Mouse (Mus musculus): Measurements from ENCODE around the gene Nox1.
"Not testable (repeated sequence)": the region's sequence is repeated elsewhere in the genome, so short reads cannot be mapped to it uniquely, and the experiment has no call there.

The Nox1 gene

GRCm38 (mm10) chrX:134221856-134222255 is at the start of gene Nox1:
TSS of gene Nox1 (minus strand) at chrX:134221956.
- DNase-seq, result no peak

GRCm38 (mm10) chrX:134262129-134262528 is 40.4 kb upstream of the Nox1 start:
- DNase-seq, result no peak

GRCm38 (mm10) chrX:134261191-134261590 is 39.4 kb upstream of the Nox1 start:
- no peak for DNase-seq

- DNase-seq, result peak in 1 of 2 experiments; percentile 1
Measured at GRCm38 (mm10) chrX:134248202-134248601, 26.4 kb upstream of the Nox1 start.

GRCm38 (mm10) chrX:134245946-134246345 is 24.2 kb upstream of the Nox1 start:
- DNase-seq, result no peak

GRCm38 (mm10) chrX:134238266-134238665 is 16.5 kb upstream of the Nox1 start:
- no peak for DNase-seq

- DNase-seq, result no peak
Measured at GRCm38 (mm10) chrX:134233048-134233447, 11.3 kb upstream of the Nox1 start.

- DNase-seq, result no peak
Measured at GRCm38 (mm10) chrX:134220618-134221017, 1.1 kb downstream of the Nox1 start.

GRCm38 (mm10) chrX:134218161-134218560 is 3.6 kb downstream of the Nox1 start:
- DNase-seq, result no peak

- DNase-seq, result no peak
Measured at GRCm38 (mm10) chrX:134211151-134211642, 10.6 kb downstream of the Nox1 start.

- no peak for DNase-seq
Measured at GRCm38 (mm10) chrX:134208491-134208890, 13.3 kb downstream of the Nox1 start.

- DNase-seq, result not testable (repeated sequence)
Measured at GRCm38 (mm10) chrX:134187201-134187600, 34.6 kb downstream of the Nox1 start, which contains the start of gene Arl13a. TSS of gene Arl13a (plus strand) at chrX:134187501.

- no peak for DNase-seq
Measured at GRCm38 (mm10) chrX:134174699-134175098, 47.1 kb downstream of the Nox1 start.

- no peak for DNase-seq
Measured at GRCm38 (mm10) chrX:134170584-134170983, 51.2 kb downstream of the Nox1 start.

- no peak for DNase-seq
Measured at GRCm38 (mm10) chrX:134163484-134163883, 58.3 kb downstream of the Nox1 start.

- DNase-seq, result peak in 1 of 2 experiments; percentile 4
Measured at GRCm38 (mm10) chrX:134162826-134163225, 58.9 kb downstream of the Nox1 start.

- peak; percentile 2 to 9 for DNase-seq
Measured at GRCm38 (mm10) chrX:134162043-134162720, 59.6 kb downstream of the Nox1 start, which contains the start of gene Xkrx. TSS of gene Xkrx (minus strand) at chrX:134162076.

- no peak for DNase-seq
Measured at GRCm38 (mm10) chrX:134160442-134160841, 61.3 kb downstream of the Nox1 start.

- DNase-seq, result no peak
Measured at GRCm38 (mm10) chrX:134158151-134158550, 63.6 kb downstream of the Nox1 start.

GRCm38 (mm10) chrX:134141986-134142385 is 79.8 kb downstream of the Nox1 start:
- no peak for DNase-seq

GRCm38 (mm10) chrX:134141551-134141950 is 80.2 kb downstream of the Nox1 start:
- no peak for DNase-seq

- no peak for DNase-seq
Measured at GRCm38 (mm10) chrX:134140024-134140423, 81.7 kb downstream of the Nox1 start.

GRCm38 (mm10) chrX:134133821-134134220 is 87.9 kb downstream of the Nox1 start:
- no peak for DNase-seq

GRCm38 (mm10) chrX:134132295-134132694 is 89.5 kb downstream of the Nox1 start:
- peak; percentile 12 to 33 for DNase-seq

- DNase-seq, result no peak
Measured at GRCm38 (mm10) chrX:134128549-134128948, 93.2 kb downstream of the Nox1 start.

All from kidney, postnatal 4 days (tissue).